Mouse (Mus musculus): ENCODE results near the gene Arhgef10l. TPM values are rescaled to one million over a fixed set of nuclear protein-coding genes. Genes with fewer than 3 reads are reported as not detected.

The Arhgef10l gene
- total RNA-seq, 2 experiments from 2014 or later = 30.2 to 37.8 TPM

GRCm38 (mm10) chr4:140531024-140531423 lies 134.8 kb downstream of the Arhgef10l start:
- DNase-seq (ENCODE audit: low spot score in 2 of 2) = no peak

GRCm38 (mm10) chr4:140529735-140530134 lies 136.1 kb downstream of the Arhgef10l start:
- no peak for DNase-seq (ENCODE audit: low spot score in 2 of 2)

- no peak for DNase-seq (ENCODE audit: low spot score in 2 of 2)
Observed at GRCm38 (mm10) chr4:140528443-140528842, 137.4 kb downstream of the Arhgef10l start.

- DNase-seq (ENCODE audit: low spot score in 2 of 2) = no peak
Observed at GRCm38 (mm10) chr4:140525674-140526177, 140.1 kb downstream of the Arhgef10l start.

- no peak for DNase-seq (ENCODE audit: low spot score in 2 of 2)
Observed at GRCm38 (mm10) chr4:140524927-140525326, 140.9 kb downstream of the Arhgef10l start.

- DNase-seq (ENCODE audit: low spot score in 2 of 2) = no peak
Observed at GRCm38 (mm10) chr4:140522873-140523272, 142.9 kb downstream of the Arhgef10l start.

GRCm38 (mm10) chr4:140520719-140521118 lies 145.1 kb downstream of the Arhgef10l start:
- DNase-seq (ENCODE audit: low spot score in 2 of 2) = no peak

GRCm38 (mm10) chr4:140513797-140514196 lies 152.0 kb downstream of the Arhgef10l start:
- no peak for DNase-seq (ENCODE audit: low spot score in 2 of 2)

- DNase-seq (ENCODE audit: low spot score in 2 of 2) = no peak
Observed at GRCm38 (mm10) chr4:140509856-140510255, 156.0 kb downstream of the Arhgef10l start.

- no peak for DNase-seq (ENCODE audit: low spot score in 2 of 2)
Observed at GRCm38 (mm10) chr4:140507172-140507714, 158.6 kb downstream of the Arhgef10l start.

- DNase-seq (ENCODE audit: low spot score in 2 of 2) = no peak
Observed at GRCm38 (mm10) chr4:140505608-140506002, 160.2 kb downstream of the Arhgef10l start.

GRCm38 (mm10) chr4:140504921-140505607 lies 160.7 kb downstream of the Arhgef10l start:
- DNase-seq (ENCODE audit: low spot score in 2 of 2) = no peak

GRCm38 (mm10) chr4:140504067-140504913 lies 161.5 kb downstream of the Arhgef10l start:
- DNase-seq (ENCODE audit: low spot score in 2 of 2) = no peak

- DNase-seq (ENCODE audit: low spot score in 2 of 2) = no peak
Observed at GRCm38 (mm10) chr4:140500766-140501165, 165.0 kb downstream of the Arhgef10l start.

GRCm38 (mm10) chr4:140499571-140499970 lies 166.2 kb downstream of the Arhgef10l start:
- no peak for DNase-seq (ENCODE audit: low spot score in 2 of 2)

- no peak for DNase-seq (ENCODE audit: low spot score in 2 of 2)
Observed at GRCm38 (mm10) chr4:140497169-140497568, 168.6 kb downstream of the Arhgef10l start.

GRCm38 (mm10) chr4:140491555-140491954 lies 174.3 kb downstream of the Arhgef10l start:
- no peak for DNase-seq (ENCODE audit: low spot score in 2 of 2)

GRCm38 (mm10) chr4:140485442-140485841 lies 180.4 kb downstream of the Arhgef10l start:
- no peak for DNase-seq (ENCODE audit: low spot score in 2 of 2)

GRCm38 (mm10) chr4:140483134-140483533 lies 182.7 kb downstream of the Arhgef10l start:
- no peak for DNase-seq (ENCODE audit: low spot score in 2 of 2)

GRCm38 (mm10) chr4:140480369-140481067 lies 185.3 kb downstream of the Arhgef10l start:
- DNase-seq (ENCODE audit: low spot score in 2 of 2) = no peak

GRCm38 (mm10) chr4:140475194-140475593 lies 190.6 kb downstream of the Arhgef10l start:
- no peak for DNase-seq (ENCODE audit: low spot score in 2 of 2)

Measured in adrenal gland, postnatal 4 days (tissue).